Mouse (Mus musculus): ENCODE measurements around the gene Fv1. TPM values are rescaled to one million over a fixed set of nuclear protein-coding genes. Genes with fewer than 3 reads are reported as not detected.
A peak's percentile ranks its signal among the peaks of the same experiment; 100 is the strongest.
"Not testable (repeated sequence)": the region's sequence is repeated elsewhere in the genome, so short reads cannot be mapped to it uniquely, and the experiment has no call there.

The Fv1 gene
- polyA plus RNA-seq (2015; fragmentation: Nextera tagmentation; extraction: Ambion mirVana), result 3.8 and 4.3 TPM in 2 replicates

DNA sequence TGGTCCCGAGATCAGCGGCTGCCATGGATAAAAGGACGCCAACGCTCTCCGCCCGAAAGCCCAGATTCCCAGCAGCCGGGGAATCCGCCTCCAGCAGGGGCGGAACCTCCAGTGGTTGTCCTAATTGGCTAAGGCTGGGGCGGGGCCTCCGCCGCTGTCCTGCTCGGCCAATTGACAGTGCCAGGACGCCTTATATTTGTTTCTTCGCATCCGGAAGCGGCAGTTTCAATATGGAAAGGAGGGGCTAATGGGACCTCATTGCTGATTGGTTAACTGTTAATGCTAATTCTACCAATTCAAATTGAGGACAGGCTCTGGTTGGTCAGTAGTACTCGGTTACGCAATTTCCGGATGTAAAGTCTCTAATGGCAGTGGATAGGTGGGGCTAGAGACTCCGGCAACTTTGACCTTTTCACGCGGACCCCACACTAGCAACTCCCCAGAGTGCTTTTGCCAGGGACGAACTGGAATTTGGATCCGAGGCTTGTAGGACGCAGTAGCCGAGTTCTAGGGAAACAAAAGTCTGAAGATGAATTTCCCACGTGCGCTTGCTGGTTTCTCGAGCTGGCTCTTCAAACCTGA lies at the start of gene Fv1, which contains the start of gene Miip:
Gene Fv1, plus strand, starts transcription at position 530 of the 582 bp plus-strand sequence.
Gene Miip, minus strand, starts transcription at position 367 of the 582 bp plus-strand sequence.
- H3K27ac ChIP-seq, result peak within 1 kb of the TSS; percentile 91
- H3K36me3 ChIP-seq (ENCODE audit: insufficient read depth, low read length), result peaks cover 20% of the 10 kb centered on the region; the same call in 1 of the 2 replicates
- DNase-seq (ENCODE audit: low spot score) (peak; percentile 100), ATAC-seq (replicated peaks; ENCODE audit: low FRiP score, low read depth) (peak; percentile 99)
- H3K4me3 ChIP-seq (replicated peaks; ENCODE audit: low read depth, low read length), result peak within 1 kb of the TSS; percentile 88
- no peaks in the 10 kb centered on the region for H3K9me3 ChIP-seq (replicated peaks; ENCODE audit: low read length)
- no peaks in the 10 kb centered on the region for H3K27me3 ChIP-seq (ENCODE audit: insufficient read depth, low read length)
- TF ChIP-seq CTCF (IDR thresholded peaks at IDR 0.05; ENCODE audit: low read depth), result peak; percentile 41
- H3K9ac ChIP-seq (ENCODE audit: low read depth, low read length), result peak within 1 kb of the TSS; percentile 79
- 0% methylated on average over 29 of the region's 30 CpGs for WGBS
- peak within 1 kb of the TSS; percentile 84 for H3K4me2 ChIP-seq (ENCODE audit: low read length)
- H3K4me1 ChIP-seq (replicated peaks; ENCODE audit: insufficient read depth, low read length), result peaks cover 19% of the 10 kb centered on the region

DNA sequence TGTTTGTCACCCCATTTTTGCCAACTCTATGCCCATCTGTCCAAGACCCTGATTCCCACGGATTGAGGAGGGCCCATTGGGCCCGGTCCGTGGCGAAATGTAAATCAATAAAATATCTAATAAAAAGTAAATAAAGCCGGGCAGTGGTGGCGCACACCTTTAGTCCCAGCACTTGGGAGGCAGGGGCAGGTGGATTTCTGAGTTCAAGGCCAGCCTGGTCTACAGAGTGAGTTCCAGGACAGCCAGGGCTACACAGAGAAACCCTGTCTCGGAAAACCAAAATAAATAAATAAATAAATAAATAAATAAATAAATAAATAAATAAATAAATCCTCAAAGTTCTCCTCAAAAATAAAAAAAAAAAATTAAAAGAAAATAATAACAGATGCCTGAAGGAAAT lies 49.1 kb upstream of the Fv1 start:
- DNase-seq (ENCODE audit: low spot score); H3K27ac ChIP-seq; H3K4me2 ChIP-seq (ENCODE audit: low read length); H3K36me3 ChIP-seq (ENCODE audit: insufficient read depth, low read length); H3K4me3 ChIP-seq (replicated peaks; ENCODE audit: low read depth, low read length); H3K9ac ChIP-seq (ENCODE audit: low read depth, low read length); ATAC-seq (replicated peaks; ENCODE audit: low FRiP score, low read depth); H3K4me1 ChIP-seq (replicated peaks; ENCODE audit: insufficient read depth, low read length); H3K27me3 ChIP-seq (ENCODE audit: insufficient read depth, low read length): not testable (repeated sequence)
- H3K9me3 ChIP-seq (replicated peaks; ENCODE audit: low read length), result peaks cover 32% of the 10 kb centered on the region
- 84% methylated on average over 7 of the region's 7 CpGs for WGBS

DNA sequence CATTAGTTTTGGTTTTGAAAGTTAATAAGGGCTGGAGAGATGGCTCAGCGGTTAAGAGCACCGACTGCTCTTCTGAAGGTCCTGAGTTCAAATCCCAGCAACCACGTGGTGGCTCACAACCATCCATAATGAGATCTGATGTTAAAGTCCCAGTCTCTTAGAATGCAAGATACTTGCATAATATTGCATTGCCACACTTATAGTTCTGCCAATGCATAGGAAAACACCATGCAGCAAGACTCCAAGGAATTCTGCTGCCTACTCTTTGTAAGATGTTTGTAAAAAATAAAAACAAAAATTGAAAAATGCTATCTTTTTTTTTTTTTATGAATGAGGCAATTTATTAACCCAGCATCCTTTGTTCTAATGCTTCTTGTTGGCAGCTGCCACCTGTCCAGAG lies 47.4 kb upstream of the Fv1 start:
- WGBS, result 93% methylated on average over 3 of the region's 3 CpGs
- Histone ChIP-seq H3K9me3 (replicated peaks; ENCODE audit: low read length) (peaks cover 42% of the 10 kb centered on the region), H3K36me3 (ENCODE audit: insufficient read depth, low read length) (peaks cover 20% of the 10 kb centered on the region)
- not testable (repeated sequence) for H3K27me3 ChIP-seq (ENCODE audit: insufficient read depth, low read length); H3K4me3 ChIP-seq (replicated peaks; ENCODE audit: low read depth, low read length); ATAC-seq (replicated peaks; ENCODE audit: low FRiP score, low read depth); DNase-seq (ENCODE audit: low spot score); H3K4me2 ChIP-seq (ENCODE audit: low read length); H3K4me1 ChIP-seq (replicated peaks; ENCODE audit: insufficient read depth, low read length); H3K27ac ChIP-seq; H3K9ac ChIP-seq (ENCODE audit: low read depth, low read length)

DNA sequence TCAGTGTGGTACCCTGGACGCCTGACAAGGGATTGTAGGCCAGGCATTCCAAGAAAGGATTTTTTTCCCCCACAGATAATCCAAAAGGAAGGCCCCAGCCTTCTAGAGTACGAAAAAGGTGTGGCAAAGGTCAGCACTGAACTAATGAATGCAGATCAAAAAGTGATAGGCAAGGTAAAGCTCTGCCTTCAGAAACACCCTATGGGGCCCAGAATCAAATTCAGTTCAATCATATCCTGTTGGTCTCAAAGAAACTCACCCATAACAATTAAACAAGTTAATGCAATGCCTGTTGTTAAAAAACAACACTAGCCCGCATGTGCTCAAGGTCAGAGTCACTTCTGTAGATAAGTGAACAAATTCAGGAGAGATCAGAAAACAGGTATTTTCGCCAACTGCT lies 44.4 kb upstream of the Fv1 start:
- Histone ChIP-seq H3K4me3 (replicated peaks; ENCODE audit: low read depth, low read length) (no peak overlapping the region), H3K9ac (ENCODE audit: low read depth, low read length) (no peak overlapping the region), H3K4me2 (ENCODE audit: low read length) (no peak overlapping the region), H3K9me3 (replicated peaks; ENCODE audit: low read length) (peaks cover 47% of the 10 kb centered on the region), H3K4me1 (replicated peaks; ENCODE audit: insufficient read depth, low read length) (no peaks in the 10 kb centered on the region), H3K36me3 (ENCODE audit: insufficient read depth, low read length) (peaks cover 39% of the 10 kb centered on the region), H3K27ac (no peak overlapping the region), H3K27me3 (ENCODE audit: insufficient read depth, low read length) (no peaks in the 10 kb centered on the region)
- TF ChIP-seq CTCF (IDR thresholded peaks at IDR 0.05; ENCODE audit: low read depth), result no peak
- ATAC-seq (replicated peaks; ENCODE audit: low FRiP score, low read depth), result no peak
- WGBS, result 97% methylated on average over 4 of the region's 4 CpGs
- DNase-seq (ENCODE audit: low spot score), result no peak

DNA sequence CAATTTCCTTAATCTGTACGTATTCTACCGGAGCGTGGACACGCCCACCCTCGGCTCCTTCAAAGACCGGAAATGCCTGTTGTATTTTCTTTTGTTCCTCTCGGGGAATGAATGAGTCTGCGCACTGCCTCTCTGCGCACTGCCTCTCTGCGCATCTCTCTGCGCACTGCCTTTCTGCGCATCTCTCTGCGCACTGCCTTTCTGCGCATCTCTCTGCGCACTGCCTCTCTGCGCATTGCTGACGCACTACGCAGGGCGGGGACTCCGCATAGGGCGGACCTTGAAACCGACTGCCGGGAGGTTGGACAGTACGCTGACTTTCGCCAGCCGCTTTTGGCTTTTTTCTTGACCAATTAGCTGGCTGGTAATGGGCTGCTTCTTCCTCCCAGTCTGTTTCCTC lies 29.5 kb upstream of the Fv1 start:
- not testable (repeated sequence) for H3K4me3 ChIP-seq (replicated peaks; ENCODE audit: low read depth, low read length); H3K27ac ChIP-seq; DNase-seq (ENCODE audit: low spot score); H3K36me3 ChIP-seq (ENCODE audit: insufficient read depth, low read length); H3K4me2 ChIP-seq (ENCODE audit: low read length); ATAC-seq (replicated peaks; ENCODE audit: low FRiP score, low read depth); H3K9ac ChIP-seq (ENCODE audit: low read depth, low read length); H3K4me1 ChIP-seq (replicated peaks; ENCODE audit: insufficient read depth, low read length); H3K27me3 ChIP-seq (ENCODE audit: insufficient read depth, low read length)
- WGBS, result 97% methylated on average over 8 of the region's 26 CpGs
- peaks cover 16% of the 10 kb centered on the region; the same call in 1 of the 2 replicates for H3K9me3 ChIP-seq (replicated peaks; ENCODE audit: low read length)

DNA sequence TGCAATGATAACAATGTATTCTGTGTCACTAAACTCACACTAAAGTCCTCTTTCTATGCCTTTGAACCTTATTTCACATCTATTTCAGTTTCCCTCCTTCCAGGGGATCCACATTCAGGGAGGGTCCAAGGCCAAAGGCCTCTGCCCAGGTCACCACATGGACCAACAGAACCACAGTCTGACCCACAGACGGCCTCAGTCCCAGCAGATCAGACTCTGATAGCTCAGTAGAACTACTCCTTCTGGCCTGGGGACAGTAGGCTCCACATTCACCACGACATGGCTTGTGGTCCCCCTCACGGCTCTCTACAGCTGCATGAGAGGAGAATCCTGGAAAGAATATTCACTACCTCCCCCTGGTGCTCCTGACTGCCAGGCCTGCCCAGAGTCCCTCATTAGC lies 25.9 kb upstream of the Fv1 start:
- 94% methylated on average over 3 of the region's 3 CpGs for WGBS
- H3K9ac ChIP-seq (ENCODE audit: low read depth, low read length), result no peak overlapping the region
- DNase-seq (ENCODE audit: low spot score), result no peak
- no peaks in the 10 kb centered on the region for H3K4me1 ChIP-seq (replicated peaks; ENCODE audit: insufficient read depth, low read length)
- TF ChIP-seq CTCF (IDR thresholded peaks at IDR 0.05; ENCODE audit: low read depth), result no peak
- H3K4me3 ChIP-seq (replicated peaks; ENCODE audit: low read depth, low read length), result no peak overlapping the region
- peaks cover 14% of the 10 kb centered on the region; the same call in 1 of the 2 replicates for H3K9me3 ChIP-seq (replicated peaks; ENCODE audit: low read length)
- H3K27me3 ChIP-seq (ENCODE audit: insufficient read depth, low read length), result no peaks in the 10 kb centered on the region
- no peak overlapping the region for H3K27ac ChIP-seq
- ATAC-seq (replicated peaks; ENCODE audit: low FRiP score, low read depth), result no peak
- H3K36me3 ChIP-seq (ENCODE audit: insufficient read depth, low read length), result 0 out of 2 replicates have a peak, but pooled peaks cover 6% of the 10 kb centered on the region
- no peak overlapping the region for H3K4me2 ChIP-seq (ENCODE audit: low read length)
